Mouse (Mus musculus): ENCODE data around the gene S100a13. TPM values are rescaled to one million over a fixed set of nuclear protein-coding genes. Genes with fewer than 3 reads are reported as not detected.
A peak's percentile ranks its signal among the peaks of the same experiment; 100 is the strongest.

S100a13 gene
- polyA plus RNA-seq, 1 experiment from 2014 or later: 43.4 TPM

- H3K36me3 ChIP-seq (ENCODE audit: insufficient read depth, low read length): peaks cover 54% of the 10 kb centered on the region
- peaks cover 13% of the 10 kb centered on the region for H3K4me1 ChIP-seq (ENCODE audit: insufficient read depth, low read length)
- WGBS: 86% methylated on average over 5 of the region's 5 CpGs
- H3K9ac ChIP-seq (replicated peaks; ENCODE audit: low read length): no peak overlapping the region
- no peak overlapping the region for H3K4me3 ChIP-seq (ENCODE audit: low read length)
- H3K27ac ChIP-seq (ENCODE audit: low read length): no peak overlapping the region
- H3K27me3 ChIP-seq (ENCODE audit: insufficient read depth, low read length): no peaks in the 10 kb centered on the region
- no peaks in the 10 kb centered on the region for H3K9me3 ChIP-seq (ENCODE audit: low read length)
- no peak for ATAC-seq (ENCODE audit: low FRiP score, low TSS enrichment)
- H3K4me2 ChIP-seq (replicated peaks; ENCODE audit: low read depth, low read length): no peak overlapping the region
These were observed 9.0 kb upstream of the S100a13 start for GRCm38 (mm10) chr3:90505216-90505615.

- no peaks in the 10 kb centered on the region for H3K27me3 ChIP-seq (ENCODE audit: insufficient read depth, low read length)
- H3K9ac ChIP-seq (replicated peaks; ENCODE audit: low read length): no peak overlapping the region
- H3K4me3 ChIP-seq (ENCODE audit: low read length): no peak overlapping the region
- peaks cover 53% of the 10 kb centered on the region for H3K36me3 ChIP-seq (ENCODE audit: insufficient read depth, low read length)
- no peaks in the 10 kb centered on the region for H3K9me3 ChIP-seq (ENCODE audit: low read length)
- peaks cover 13% of the 10 kb centered on the region for H3K4me1 ChIP-seq (ENCODE audit: insufficient read depth, low read length)
- WGBS: 71% methylated on average over 3 of the region's 3 CpGs
- no peak overlapping the region for H3K27ac ChIP-seq (ENCODE audit: low read length)
- no peak overlapping the region for H3K4me2 ChIP-seq (replicated peaks; ENCODE audit: low read depth, low read length)
- ATAC-seq (ENCODE audit: low FRiP score, low TSS enrichment): no peak
These were observed 7.9 kb upstream of the S100a13 start for GRCm38 (mm10) chr3:90506362-90506761.

GRCm38 (mm10) chr3:90508287-90508949, 5.8 kb upstream of the S100a13 start:
- Histone ChIP-seq H3K9ac (replicated peaks; ENCODE audit: low read length) (peak overlapping the region; percentile 100), H3K36me3 (ENCODE audit: insufficient read depth, low read length) (peaks cover 34% of the 10 kb centered on the region), H3K9me3 (ENCODE audit: low read length) (no peaks in the 10 kb centered on the region), H3K27ac (ENCODE audit: low read length) (peak overlapping the region; percentile 98), H3K4me2 (replicated peaks; ENCODE audit: low read depth, low read length) (peak overlapping the region; percentile 74), H3K4me3 (ENCODE audit: low read length) (peak overlapping the region; percentile 98), H3K4me1 (ENCODE audit: insufficient read depth, low read length) (peaks cover 15% of the 10 kb centered on the region), H3K27me3 (ENCODE audit: insufficient read depth, low read length) (no peaks in the 10 kb centered on the region)
- no peak for ATAC-seq (ENCODE audit: low FRiP score, low TSS enrichment)
- WGBS: 2% methylated on average over 20 of the region's 20 CpGs

- peak within 1 kb of the TSS; percentile 98 for H3K27ac ChIP-seq (ENCODE audit: low read length)
- H3K27me3 ChIP-seq (ENCODE audit: insufficient read depth, low read length): no peaks in the 10 kb centered on the region
- H3K9me3 ChIP-seq (ENCODE audit: low read length): no peaks in the 10 kb centered on the region
- H3K4me3 ChIP-seq (ENCODE audit: low read length): peak within 1 kb of the TSS; percentile 98
- peak within 1 kb of the TSS; percentile 74 for H3K4me2 ChIP-seq (replicated peaks; ENCODE audit: low read depth, low read length)
- peak within 1 kb of the TSS; percentile 100 for H3K9ac ChIP-seq (replicated peaks; ENCODE audit: low read length)
- WGBS: under 1% methylated on average over 64 of the region's 66 CpGs
- ATAC-seq (ENCODE audit: low FRiP score, low TSS enrichment): peak; percentile 93
- H3K4me1 ChIP-seq (ENCODE audit: insufficient read depth, low read length): peaks cover 21% of the 10 kb centered on the region
- peaks cover 32% of the 10 kb centered on the region for H3K36me3 ChIP-seq (ENCODE audit: insufficient read depth, low read length)
These were observed 5.1 kb upstream of the S100a13 start, which contains the start of gene Chtop for GRCm38 (mm10) chr3:90508950-90509746. Gene Chtop, minus strand, starts transcription at chr3:90509498.

GRCm38 (mm10) chr3:90509747-90510123, 4.5 kb upstream of the S100a13 start:
- Histone ChIP-seq H3K9me3 (ENCODE audit: low read length) (no peaks in the 10 kb centered on the region), H3K4me3 (ENCODE audit: low read length) (peak overlapping the region; percentile 98), H3K27me3 (ENCODE audit: insufficient read depth, low read length) (no peaks in the 10 kb centered on the region), H3K4me1 (ENCODE audit: insufficient read depth, low read length) (peaks cover 26% of the 10 kb centered on the region), H3K27ac (ENCODE audit: low read length) (peak overlapping the region; percentile 84), H3K4me2 (replicated peaks; ENCODE audit: low read depth, low read length) (peak overlapping the region; percentile 74), H3K9ac (replicated peaks; ENCODE audit: low read length) (peak overlapping the region; percentile 44), H3K36me3 (ENCODE audit: insufficient read depth, low read length) (peaks cover 27% of the 10 kb centered on the region)
- ATAC-seq (ENCODE audit: low FRiP score, low TSS enrichment): no peak
- WGBS: 24% methylated on average over 2 of the region's 2 CpGs

GRCm38 (mm10) chr3:90512276-90512675, 2.0 kb upstream of the S100a13 start:
- Histone ChIP-seq H3K36me3 (ENCODE audit: insufficient read depth, low read length) (peaks cover 10% of the 10 kb centered on the region; the same call in 1 of the 2 replicates), H3K27me3 (ENCODE audit: insufficient read depth, low read length) (no peaks in the 10 kb centered on the region), H3K9ac (replicated peaks; ENCODE audit: low read length) (no peak overlapping the region), H3K27ac (ENCODE audit: low read length) (no peak overlapping the region), H3K4me2 (replicated peaks; ENCODE audit: low read depth, low read length) (no peak overlapping the region), H3K4me3 (ENCODE audit: low read length) (no peak overlapping the region), H3K4me1 (ENCODE audit: insufficient read depth, low read length) (peaks cover 31% of the 10 kb centered on the region), H3K9me3 (ENCODE audit: low read length) (no peaks in the 10 kb centered on the region)
- WGBS: 83% methylated on average over 5 of the region's 5 CpGs
- no peak for ATAC-seq (ENCODE audit: low FRiP score, low TSS enrichment)

- Histone ChIP-seq H3K4me2 (replicated peaks; ENCODE audit: low read depth, low read length) (peak overlapping the region; percentile 88), H3K4me1 (ENCODE audit: insufficient read depth, low read length) (peaks cover 23% of the 10 kb centered on the region), H3K4me3 (ENCODE audit: low read length) (peak overlapping the region; percentile 57; the same call in 1 of the 2 replicates), H3K36me3 (ENCODE audit: insufficient read depth, low read length) (0 out of 2 replicates have a peak, but pooled peaks cover 6% of the 10 kb centered on the region), H3K9ac (replicated peaks; ENCODE audit: low read length) (peak overlapping the region; percentile 70; the same call in 1 of the 2 replicates), H3K9me3 (ENCODE audit: low read length) (no peaks in the 10 kb centered on the region), H3K27me3 (ENCODE audit: insufficient read depth, low read length) (no peaks in the 10 kb centered on the region), H3K27ac (ENCODE audit: low read length) (no peak overlapping the region)
- ATAC-seq (ENCODE audit: low FRiP score, low TSS enrichment): no peak
- WGBS: 68% methylated on average over 9 of the region's 9 CpGs
These were observed 1.1 kb upstream of the S100a13 start for GRCm38 (mm10) chr3:90512948-90513642.

- peaks cover 22% of the 10 kb centered on the region for H3K4me1 ChIP-seq (ENCODE audit: insufficient read depth, low read length)
- peak overlapping the region; percentile 88 for H3K4me2 ChIP-seq (replicated peaks; ENCODE audit: low read depth, low read length)
- H3K9me3 ChIP-seq (ENCODE audit: low read length): no peaks in the 10 kb centered on the region
- peak; percentile 88 for ATAC-seq (ENCODE audit: low FRiP score, low TSS enrichment)
- peak overlapping the region; percentile 59 for H3K27ac ChIP-seq (ENCODE audit: low read length)
- no peaks in the 10 kb centered on the region for H3K27me3 ChIP-seq (ENCODE audit: insufficient read depth, low read length)
- H3K36me3 ChIP-seq (ENCODE audit: insufficient read depth, low read length): 0 out of 2 replicates have a peak, but pooled peaks cover 6% of the 10 kb centered on the region
- H3K4me3 ChIP-seq (ENCODE audit: low read length): peak overlapping the region; percentile 57
- H3K9ac ChIP-seq (replicated peaks; ENCODE audit: low read length): peak overlapping the region; percentile 70
- WGBS: 0% methylated on average over 10 of the region's 10 CpGs
These were observed 456 bp downstream of the S100a13 start for GRCm38 (mm10) chr3:90514691-90515090.

- H3K9ac ChIP-seq (replicated peaks; ENCODE audit: low read length): peak overlapping the region; percentile 70
- no peaks in the 10 kb centered on the region for H3K9me3 ChIP-seq (ENCODE audit: low read length)
- H3K27me3 ChIP-seq (ENCODE audit: insufficient read depth, low read length): no peaks in the 10 kb centered on the region
- peak overlapping the region; percentile 57 for H3K4me3 ChIP-seq (ENCODE audit: low read length)
- WGBS: 65% methylated on average over 1 of the region's 1 CpGs
- peak; percentile 7; the same call in 1 of the 2 replicates for ATAC-seq (ENCODE audit: low FRiP score, low TSS enrichment)
- peak overlapping the region; percentile 88 for H3K4me2 ChIP-seq (replicated peaks; ENCODE audit: low read depth, low read length)
- H3K27ac ChIP-seq (ENCODE audit: low read length): 0 out of 2 replicates have a peak overlapping the region, but pooled peaks have one; percentile 7
- peaks cover 22% of the 10 kb centered on the region for H3K4me1 ChIP-seq (ENCODE audit: insufficient read depth, low read length)
- H3K36me3 ChIP-seq (ENCODE audit: insufficient read depth, low read length): 0 out of 2 replicates have a peak, but pooled peaks cover 6% of the 10 kb centered on the region
These were observed 1.0 kb downstream of the S100a13 start for GRCm38 (mm10) chr3:90515242-90515641.
